Mouse (Mus musculus): ENCODE data around the gene Desi2. TPM values are rescaled to one million over a fixed set of nuclear protein-coding genes. Genes with fewer than 3 reads are reported as not detected.

Desi2 gene
- total and polyA plus RNA-seq, 3 experiments = 11.1 to 32.9 (median 14.7) TPM

DNA sequence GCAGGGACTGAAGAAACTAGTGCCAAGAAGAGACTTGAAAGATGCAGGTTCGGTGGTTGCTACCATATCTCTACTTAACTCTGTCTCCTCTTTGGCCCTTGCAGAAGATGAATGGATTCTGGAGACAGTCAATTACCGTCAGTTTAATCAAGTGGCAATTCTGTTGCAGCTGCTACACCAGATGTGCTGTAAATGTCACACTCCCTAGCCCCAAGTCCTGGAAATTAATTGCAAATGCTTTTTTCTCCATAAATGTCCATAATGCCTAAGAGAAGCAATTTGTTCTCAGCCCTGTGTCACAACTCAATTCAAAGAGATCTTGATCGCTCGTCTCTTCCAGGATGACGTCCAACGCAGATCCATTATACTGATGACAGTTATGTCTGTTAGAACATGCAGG lies 83.4 kb downstream of the Desi2 start:
- dilution Hi-C loops (cut with MboI; ENCODE audit: extremely low pct_ligation_motif_present, extremely low pct_unique_long_range_greater_than_20kb, low sequenced_read_pairs) = no loop called here

DNA sequence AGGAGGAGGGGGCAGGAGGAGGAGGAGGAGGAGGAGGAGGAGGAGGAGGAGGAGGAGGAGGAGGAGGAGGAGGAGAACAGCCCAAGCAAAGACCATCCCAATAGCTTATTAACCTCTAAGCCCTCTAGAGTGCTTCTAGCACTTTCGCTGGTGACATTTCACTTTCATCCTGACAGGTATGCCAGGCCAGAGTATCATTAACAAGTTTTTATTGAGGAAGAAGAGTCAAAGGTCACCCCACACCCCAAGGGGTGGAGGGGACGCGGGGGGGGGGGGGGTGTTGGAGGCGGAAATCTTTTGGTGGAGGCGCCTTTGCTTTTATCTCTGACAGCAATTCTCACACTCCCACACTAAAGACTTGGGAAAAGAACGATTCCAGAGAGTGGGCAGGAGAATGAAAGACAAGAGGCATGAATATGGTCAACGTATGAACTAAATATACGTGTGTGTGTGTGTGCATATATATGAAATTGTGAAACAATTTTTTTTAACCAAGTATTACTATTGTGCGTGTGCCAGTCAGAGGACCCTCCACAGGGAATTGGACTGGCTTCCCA lies 88.0 kb downstream of the Desi2 start:
- Histone ChIP-seq H3K36me3 (replicated peaks in 1 of 2; ENCODE audit: control insufficient read depth in 1 of 2, insufficient read depth in 1 of 2, low read length in 1 of 2) (no peaks in the 10 kb centered on the region), H3K4me2 (ENCODE audit: insufficient read depth, low read depth, poor library complexity, severe bottlenecking) (no peak overlapping the region), H3K79me2 (replicated peaks; ENCODE audit: control insufficient read depth, extremely low read depth, insufficient read depth, poor library complexity, severe bottlenecking) (no peaks in the 10 kb centered on the region), H3K9ac (ENCODE audit: insufficient read depth, low read depth) (no peak overlapping the region), H3K27ac (ENCODE audit: insufficient read depth, low read depth) (no peak overlapping the region), H3K4me1 (ENCODE audit: control insufficient read depth in 1 of 2, insufficient read depth in 2 of 2) (peaks cover 3 to 12% of the 10 kb centered on the region in 2 experiments; a peak in 2 of 4 replicates), H3K27me3 (replicated peaks) (no peaks in the 10 kb centered on the region), H3K9me3 (replicated peaks; ENCODE audit: low read length) (peaks cover 14% of the 10 kb centered on the region), H3K4me3 (replicated peaks in 1 of 3; ENCODE audit: low read depth in 2 of 3, low read length in 2 of 3, poor library complexity in 1 of 3) (no peak overlapping the region)
- TF ChIP-seq CHD1 (IDR thresholded peaks at IDR 0.05; ENCODE audit: low read depth, low read length) = no peak
- no peak for TF ChIP-seq ZKSCAN1 (IDR thresholded peaks at IDR 0.05; ENCODE audit: borderline replicate concordance, low read depth, low read length)
- no peak for TF ChIP-seq NELFE (IDR thresholded peaks at IDR 0.05; ENCODE audit: low read depth, low read length)
- no peak for TF ChIP-seq ETS1 (conservative IDR thresholded peaks at IDR 0.05; ENCODE audit: low read depth, low read length)
- dilution Hi-C loops (cut with MboI; ENCODE audit: extremely low pct_ligation_motif_present, extremely low pct_unique_long_range_greater_than_20kb, low sequenced_read_pairs) = no loop called here
- DNase-seq (ENCODE audit: extremely low read depth) = no peak
- in situ Hi-C loops (cut with MboI; ENCODE audit: low pct_ligation_motif_present, low pct_unique_long_range_greater_than_20kb, low sequenced_read_pairs) = no loop called here

More for the DNA sequence above, 83.4 kb downstream of the Desi2 start:
- Histone ChIP-seq H3K9me3 (replicated peaks; ENCODE audit: low read length) (peaks cover 7% of the 10 kb centered on the region), H3K4me3 (replicated peaks in 1 of 3; ENCODE audit: low read depth in 2 of 3, low read length in 2 of 3, poor library complexity in 1 of 3) (no peak overlapping the region), H3K27me3 (replicated peaks) (no peaks in the 10 kb centered on the region), H3K27ac (ENCODE audit: insufficient read depth, low read depth) (no peak overlapping the region), H3K4me2 (ENCODE audit: insufficient read depth, low read depth, poor library complexity, severe bottlenecking) (no peak overlapping the region), H3K36me3 (replicated peaks in 1 of 2; ENCODE audit: control insufficient read depth in 1 of 2, insufficient read depth in 1 of 2, low read length in 1 of 2) (no peaks in the 10 kb centered on the region), H3K79me2 (replicated peaks; ENCODE audit: control insufficient read depth, extremely low read depth, insufficient read depth, poor library complexity, severe bottlenecking) (no peaks in the 10 kb centered on the region), H3K9ac (ENCODE audit: insufficient read depth, low read depth) (no peak overlapping the region), H3K4me1 (ENCODE audit: control insufficient read depth in 1 of 2, insufficient read depth in 2 of 2) (peaks cover 3 to 12% of the 10 kb centered on the region in 2 experiments; a peak in 2 of 4 replicates)
- in situ Hi-C loops (cut with MboI; ENCODE audit: low pct_ligation_motif_present, low pct_unique_long_range_greater_than_20kb, low sequenced_read_pairs) = no loop called here
- no peak for DNase-seq (ENCODE audit: extremely low read depth)
- TF ChIP-seq GABPA (IDR thresholded peaks at IDR 0.05; ENCODE audit: insufficient replicate concordance, low read depth, low read length) = no peak
- no peak for TF ChIP-seq USF2 (conservative IDR thresholded peaks at IDR 0.05; ENCODE audit: low read depth, low read length)
- no peak for TF ChIP-seq EP300 (IDR thresholded peaks at IDR 0.05; ENCODE audit: low read length)
- TF ChIP-seq NRF1 (IDR thresholded peaks at IDR 0.05; ENCODE audit: low read depth, low read length) = no peak

DNA sequence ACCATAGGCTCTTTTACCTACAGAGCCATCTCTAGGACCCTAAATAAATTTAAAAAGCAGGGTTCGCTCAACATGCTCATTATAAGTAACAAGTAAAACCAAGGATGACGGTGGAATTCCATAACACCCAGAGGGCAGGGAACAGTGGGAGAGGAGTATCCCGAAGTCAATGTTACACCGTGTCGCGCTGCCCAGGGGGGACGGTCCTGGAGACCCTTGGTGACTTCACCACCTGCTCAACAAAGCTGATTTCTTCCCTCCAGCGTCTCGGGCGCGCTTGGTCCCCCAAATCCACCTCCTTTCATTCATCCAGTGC lies 88.5 kb downstream of the Desi2 start:
- dilution Hi-C loops (cut with MboI; ENCODE audit: extremely low pct_ligation_motif_present, extremely low pct_unique_long_range_greater_than_20kb, low sequenced_read_pairs) (no loop called here), in situ Hi-C loops (cut with MboI; ENCODE audit: low pct_ligation_motif_present, low pct_unique_long_range_greater_than_20kb, low sequenced_read_pairs) (no loop called here)
- no peak overlapping the region for H3K4me3 ChIP-seq (replicated peaks in 1 of 3; ENCODE audit: low read depth in 2 of 3, low read length in 2 of 3, poor library complexity in 1 of 3)
- no peak overlapping the region for H3K27ac ChIP-seq (ENCODE audit: insufficient read depth, low read depth)
- H3K79me2 ChIP-seq (replicated peaks; ENCODE audit: control insufficient read depth, extremely low read depth, insufficient read depth, poor library complexity, severe bottlenecking) = no peaks in the 10 kb centered on the region
- DNase-seq (ENCODE audit: extremely low read depth) = no peak
- no peak overlapping the region for H3K9ac ChIP-seq (ENCODE audit: insufficient read depth, low read depth)
- TF ChIP-seq KAT2A (IDR thresholded peaks at IDR 0.05; ENCODE audit: insufficient replicate concordance, low read length) (no peak), JUN (IDR thresholded peaks at IDR 0.05; ENCODE audit: insufficient read depth, low read depth, low read length) (no peak), MXI1 (IDR thresholded peaks at IDR 0.05; ENCODE audit: low read depth, low read length) (no peak), CTCF (conservative IDR thresholded peaks at IDR 0.05 in 1 of 2, IDR thresholded peaks at IDR 0.05 in 1 of 2; ENCODE audit: low read depth in 2 of 2, low read length in 2 of 2) (no peak), POLR2A (IDR thresholded peaks at IDR 0.05; ENCODE audit: low read depth, low read length) (no peak), NELFE (IDR thresholded peaks at IDR 0.05; ENCODE audit: low read depth, low read length) (no peak), NRF1 (IDR thresholded peaks at IDR 0.05; ENCODE audit: low read depth, low read length) (no peak), MYC (IDR thresholded peaks at IDR 0.05; ENCODE audit: low read depth, low read length) (no peak), MAX (IDR thresholded peaks at IDR 0.05; ENCODE audit: low read length) (no peak), ZC3H11A (IDR thresholded peaks at IDR 0.05; ENCODE audit: low read depth, low read length) (no peak), UBTF (IDR thresholded peaks at IDR 0.05; ENCODE audit: low read depth, low read length) (no peak), EP300 (IDR thresholded peaks at IDR 0.05; ENCODE audit: low read length) (no peak), JUND (conservative IDR thresholded peaks at IDR 0.05; ENCODE audit: low read depth, low read length) (no peak), RCOR1 (conservative IDR thresholded peaks at IDR 0.05; ENCODE audit: low read depth, low read length) (no peak), SIN3A (IDR thresholded peaks at IDR 0.05; ENCODE audit: low read length) (no peak), ZKSCAN1 (IDR thresholded peaks at IDR 0.05; ENCODE audit: borderline replicate concordance, low read depth, low read length) (no peak)
- no peaks in the 10 kb centered on the region for H3K36me3 ChIP-seq (replicated peaks in 1 of 2; ENCODE audit: control insufficient read depth in 1 of 2, insufficient read depth in 1 of 2, low read length in 1 of 2)
- peaks cover 3 to 12% of the 10 kb centered on the region in 2 experiments; a peak in 2 of 4 replicates for H3K4me1 ChIP-seq (ENCODE audit: control insufficient read depth in 1 of 2, insufficient read depth in 2 of 2)
- no peak overlapping the region for H3K4me2 ChIP-seq (ENCODE audit: insufficient read depth, low read depth, poor library complexity, severe bottlenecking)
- peaks cover 14% of the 10 kb centered on the region for H3K9me3 ChIP-seq (replicated peaks; ENCODE audit: low read length)
- H3K27me3 ChIP-seq (replicated peaks) = no peaks in the 10 kb centered on the region
